Mouse (Mus musculus): Measurements from ENCODE around the gene Mcur1.

The Mcur1 gene

GRCm38 (mm10) chr13:43525363-43526134 is 34.4 kb downstream of the Mcur1 start:
- DNase-seq (ENCODE audit: low spot score) = peak; percentile 20

GRCm38 (mm10) chr13:43524491-43525362 is 35.3 kb downstream of the Mcur1 start:
- peak; percentile 67 for DNase-seq (ENCODE audit: low spot score)

- no peak for DNase-seq (ENCODE audit: low spot score)
Observed at GRCm38 (mm10) chr13:43523906-43524480, 36.0 kb downstream of the Mcur1 start.

GRCm38 (mm10) chr13:43521940-43522339 is 38.1 kb downstream of the Mcur1 start:
- DNase-seq (ENCODE audit: low spot score) = no peak

- no peak for DNase-seq (ENCODE audit: low spot score)
Observed at GRCm38 (mm10) chr13:43519251-43519650, 40.7 kb downstream of the Mcur1 start.

GRCm38 (mm10) chr13:43517371-43517770 is 42.6 kb downstream of the Mcur1 start:
- no peak for DNase-seq (ENCODE audit: low spot score)

GRCm38 (mm10) chr13:43516931-43517330 is 43.1 kb downstream of the Mcur1 start:
- no peak for DNase-seq (ENCODE audit: low spot score)

GRCm38 (mm10) chr13:43516119-43516518 is 43.9 kb downstream of the Mcur1 start:
- DNase-seq (ENCODE audit: low spot score) = no peak

- DNase-seq (ENCODE audit: low spot score) = no peak
Observed at GRCm38 (mm10) chr13:43514950-43515358, 45.0 kb downstream of the Mcur1 start.

GRCm38 (mm10) chr13:43512736-43513135 is 47.3 kb downstream of the Mcur1 start:
- no peak for DNase-seq (ENCODE audit: low spot score)

GRCm38 (mm10) chr13:43505798-43506197 is 54.2 kb downstream of the Mcur1 start:
- no peak for DNase-seq (ENCODE audit: low spot score)

GRCm38 (mm10) chr13:43503395-43503850 is 56.6 kb downstream of the Mcur1 start:
- DNase-seq (ENCODE audit: low spot score) = peak; percentile 69

GRCm38 (mm10) chr13:43501601-43502000 is 58.4 kb downstream of the Mcur1 start:
- DNase-seq (ENCODE audit: low spot score) = no peak

GRCm38 (mm10) chr13:43500483-43500850 is 59.5 kb downstream of the Mcur1 start:
- DNase-seq (ENCODE audit: low spot score) = no peak

GRCm38 (mm10) chr13:43499731-43500482 is 60.1 kb downstream of the Mcur1 start:
- DNase-seq (ENCODE audit: low spot score) = no peak

GRCm38 (mm10) chr13:43498849-43499248 is 61.1 kb downstream of the Mcur1 start:
- DNase-seq (ENCODE audit: low spot score) = peak; percentile 9

GRCm38 (mm10) chr13:43497769-43498168 is 62.2 kb downstream of the Mcur1 start:
- DNase-seq (ENCODE audit: low spot score) = no peak

- DNase-seq (ENCODE audit: low spot score) = no peak
Observed at GRCm38 (mm10) chr13:43496660-43497059, 63.3 kb downstream of the Mcur1 start.

GRCm38 (mm10) chr13:43495645-43496044 is 64.3 kb downstream of the Mcur1 start:
- no peak for DNase-seq (ENCODE audit: low spot score)

- no peak for DNase-seq (ENCODE audit: low spot score)
Observed at GRCm38 (mm10) chr13:43493725-43494124, 66.3 kb downstream of the Mcur1 start.

GRCm38 (mm10) chr13:43493058-43493481 is 66.9 kb downstream of the Mcur1 start:
- no peak for DNase-seq (ENCODE audit: low spot score)
